Mouse (Mus musculus) intestine, embryonic 15.5 days (tissue): ENCODE measurements around the gene Dnajb3. TPM values are rescaled to one million over a fixed set of nuclear protein-coding genes. Genes with fewer than 3 reads are reported as not detected.

Source experiments
- polyA plus RNA-seq: library from polyadenylated mRNA; unstranded; fragments of >200 nt; fragmentation: Nextera tagmentation; extraction: Ambion mirVana; gene quantifications from 2 replicates; pipeline ENCODE4 v1.2.1, GENCODE M21; 2015

The Dnajb3 gene
- polyA plus RNA-seq, 1 experiment from 2014 or later = 8.3 TPM

Other genes starting within 250 kb of the Dnajb3 start
- 28.8 and 29.4 TPM in 2 replicates for gene Usp40, start 197.2 kb downstream of the Dnajb3 start, polyA plus RNA-seq
- not detected in 2 replicates for gene Ugt1a10, start 150.4 kb downstream of the Dnajb3 start, polyA plus RNA-seq
- gene Ugt1a9, start 135.0 kb downstream of the Dnajb3 start, polyA plus RNA-seq = 5.6 and 8.0 TPM in 2 replicates
- gene Ugt1a8, start 118.0 kb downstream of the Dnajb3 start, polyA plus RNA-seq = not detected in 2 replicates
- 49.1 and 49.8 TPM in 2 replicates for gene Ugt1a7c, start 110.7 kb downstream of the Dnajb3 start, polyA plus RNA-seq
- gene Ugt1a6b, start 102.5 kb downstream of the Dnajb3 start, polyA plus RNA-seq = 0.29 and 0.36 TPM in 2 replicates
- gene Ugt1a6a, start 71.0 kb downstream of the Dnajb3 start, polyA plus RNA-seq = 7.9 and 10.3 TPM in 2 replicates
- gene Ugt1a5, start 39.8 kb downstream of the Dnajb3 start, polyA plus RNA-seq = not detected in 2 replicates
- gene Ugt1a2, start 5.2 kb downstream of the Dnajb3 start, polyA plus RNA-seq = 0.14 and 0.18 TPM in 2 replicates
- 29.2 and 30.1 TPM in 2 replicates for gene Ugt1a1, start 6.2 kb upstream of the Dnajb3 start, polyA plus RNA-seq
- gene Mroh2a, start 21.2 kb upstream of the Dnajb3 start, polyA plus RNA-seq = 0.88 and 1.0 TPM in 2 replicates
- gene Hjurp, start 71.9 kb upstream of the Dnajb3 start, polyA plus RNA-seq = 158 and 160 TPM in 2 replicates
- gene Trpm8, start 71.9 kb upstream of the Dnajb3 start, polyA plus RNA-seq = not detected in 2 replicates
- 9.5 and 11.6 TPM in 2 replicates for gene Spp2, start 201.2 kb upstream of the Dnajb3 start, polyA plus RNA-seq